Mouse (Mus musculus) frontal cortex, adult (tissue): Measurements from ENCODE around the gene Dnajc21.

ENCODE experiments used
- ATAC-seq: cut with Nextera tagmentation; 2 replicates; pipeline ENCODE4 v1.9.2; 2017; ENCODE audit warnings: mild to moderate bottlenecking, moderate library complexity, mixed read lengths; ENCODE audit not compliant: low TSS enrichment

Dnajc21 gene

GRCm38 (mm10) chr15:10436893-10437292 is 33.4 kb downstream of the Dnajc21 start:
- ATAC-seq, result peak; percentile 68

GRCm38 (mm10) chr15:10426545-10427266 is 43.6 kb downstream of the Dnajc21 start:
- peak; percentile 90 for ATAC-seq

- peak; percentile 69 for ATAC-seq
Measured at GRCm38 (mm10) chr15:10426124-10426523, 44.2 kb downstream of the Dnajc21 start.

GRCm38 (mm10) chr15:10421785-10422144 is 48.6 kb downstream of the Dnajc21 start:
- ATAC-seq, result no peak

GRCm38 (mm10) chr15:10421138-10421784 is 49.1 kb downstream of the Dnajc21 start:
- no peak for ATAC-seq

GRCm38 (mm10) chr15:10413656-10414055 is 56.7 kb downstream of the Dnajc21 start:
- peak; percentile 80 for ATAC-seq

GRCm38 (mm10) chr15:10410881-10411280 is 59.4 kb downstream of the Dnajc21 start:
- ATAC-seq, result peak; percentile 93

- no peak for ATAC-seq
Measured at GRCm38 (mm10) chr15:10409842-10410241, 60.5 kb downstream of the Dnajc21 start.

- ATAC-seq, result peak; percentile 98
Measured at GRCm38 (mm10) chr15:10400415-10400814, 69.9 kb downstream of the Dnajc21 start.

GRCm38 (mm10) chr15:10399795-10400194 is 70.5 kb downstream of the Dnajc21 start:
- ATAC-seq, result no peak
